Mouse (Mus musculus) lung, adult 2 months (tissue): ENCODE data around the gene Msrb3.

Source experiments
- CTCF ChIP-seq: fragments of 200-500 bp; IDR thresholded peaks from 2 replicates; pipeline ENCODE4 v1.5.1; 2011; ENCODE audit warnings: mild to moderate bottlenecking, low read length, control low read depth; ENCODE audit not compliant: insufficient read depth
- POLR2A ChIP-seq: fragments of 200-500 bp; IDR thresholded peaks from 2 replicates; pipeline ENCODE4 v1.6.1; 2011; ENCODE audit warnings: low read depth, mild to moderate bottlenecking, control low read depth, low read length, borderline replicate concordance; ENCODE audit errors: extremely low read depth

DNA sequence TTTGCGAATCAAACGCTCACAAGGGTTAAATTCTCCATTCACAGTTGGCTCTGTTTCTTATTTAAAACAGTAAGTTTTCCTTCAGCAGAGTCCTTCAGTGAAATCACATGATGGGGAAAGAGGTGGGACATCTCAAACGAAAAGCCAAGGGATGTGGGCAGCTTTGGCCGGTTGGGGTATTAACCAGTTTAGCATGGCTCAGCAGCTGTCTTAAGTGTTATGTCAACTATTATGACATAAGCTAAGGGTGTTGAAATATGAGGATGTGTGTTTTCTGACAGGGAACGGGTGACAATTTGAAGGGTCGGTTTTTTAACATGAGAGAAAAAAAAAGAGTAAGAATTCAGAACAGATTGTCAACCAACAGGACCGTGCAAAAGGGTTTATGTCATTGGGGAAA, 50.2 kb downstream of the Msrb3 start:
- TF ChIP-seq CTCF (no peak), POLR2A (no peak)
